Comparison of ENCODE assay signal across 21 mouse cellular contexts in genomic region chr6:85044621-85045152, GRCm38 (mm10).
"Had no signal": no experiment of that assay in that cellular context is flagged by ENCODE, and none has a peak within 500 bp of the region (broad histone marks: within the 10 kb centered on the region; RNA-seq: fewer than 3 reads in every experiment).

No protein-coding gene starts in this region.

- H3K4me2 ChIP-seq: limb, embryonic 12.5 days; limb, embryonic 15.5 days; liver, embryonic 11.5 days; lung, embryonic 14.5 days; midbrain, embryonic 12.5 days; midbrain, embryonic 15.5 days; neural tube, embryonic 13.5 days; stomach, embryonic 15.5 days had no signal

- ATAC-seq: liver, postnatal 0 days; lung, postnatal 0 days; midbrain, embryonic 15.5 days had no signal

- DNase-seq: kidney, postnatal 14 days; kidney, postnatal 4 days; left cerebral cortex, postnatal 4 days; liver, postnatal 0 days; lung, embryonic 14.5 days; retina, postnatal 1 day; right cerebral cortex, postnatal 25 days; spleen, adult 18-20 months; thymus, adult 18-20 months; thymus, postnatal 36 days had no signal

- H3K4me1 ChIP-seq: limb, embryonic 12.5 days; limb, embryonic 15.5 days; midbrain, embryonic 12.5 days; midbrain, embryonic 15.5 days; stomach, embryonic 15.5 days had no signal

- H3K27ac ChIP-seq: limb, embryonic 12.5 days; limb, embryonic 15.5 days; liver, embryonic 14.5 days; macrophage; midbrain, embryonic 12.5 days; midbrain, embryonic 15.5 days; neural tube, embryonic 13.5 days; stomach, embryonic 15.5 days had no signal

- H3K27me3 ChIP-seq: limb, embryonic 12.5 days; limb, embryonic 15.5 days; midbrain, embryonic 12.5 days; midbrain, embryonic 15.5 days; neural tube, embryonic 13.5 days; stomach, embryonic 15.5 days had no signal

- H3K4me3 ChIP-seq: limb, embryonic 12.5 days; limb, embryonic 15.5 days; midbrain, embryonic 12.5 days; midbrain, embryonic 15.5 days; myocyte; neural tube, embryonic 13.5 days; stomach, embryonic 15.5 days had no signal

- H3K36me3 ChIP-seq: limb, embryonic 12.5 days; limb, embryonic 15.5 days; midbrain, embryonic 12.5 days; midbrain, embryonic 15.5 days; neural tube, embryonic 13.5 days; stomach, embryonic 15.5 days had no signal

- H3K9me3 ChIP-seq: limb, embryonic 12.5 days; limb, embryonic 15.5 days; midbrain, embryonic 12.5 days; midbrain, embryonic 15.5 days; neural tube, embryonic 13.5 days; stomach, embryonic 15.5 days had no signal

- H3K9ac ChIP-seq: limb, embryonic 12.5 days; limb, embryonic 15.5 days; liver, embryonic 14.5 days; liver, postnatal 0 days; lung, embryonic 14.5 days; midbrain, embryonic 12.5 days; midbrain, embryonic 15.5 days; neural tube, embryonic 13.5 days; stomach, embryonic 15.5 days had no signal
